ENCODE assay signal across 13 mouse cellular contexts in the genomic region with DNA sequence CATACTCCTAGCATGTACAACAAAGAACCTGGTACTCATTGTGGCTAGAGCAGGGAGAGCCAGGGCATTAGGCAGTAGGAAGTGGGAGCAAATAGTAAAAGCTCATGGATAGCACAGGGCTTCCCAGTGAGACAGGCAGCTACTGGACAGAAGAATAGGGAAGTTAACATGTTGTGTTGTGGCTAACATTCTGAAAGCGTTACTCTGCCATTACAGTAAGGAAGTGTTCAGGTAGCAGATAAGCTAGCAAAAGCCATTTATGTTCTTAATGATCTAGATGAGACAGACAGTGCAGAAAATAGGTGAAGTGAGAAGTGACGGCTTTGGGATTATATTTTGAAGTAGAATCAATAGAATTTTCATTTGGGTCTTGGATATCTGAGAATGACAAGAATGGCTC.
A peak's percentile ranks its signal among the peaks of the same experiment; 100 is the strongest.
DNase-seq lines count a peak whose midpoint lies in the region; ATAC-seq and TF ChIP-seq lines count a peak whose summit lies in the region.
"Had no signal": no experiment of that assay in that cellular context is flagged by ENCODE, and none has a peak within 500 bp of the region (broad histone marks: within the 10 kb centered on the region; RNA-seq: fewer than 3 reads in every experiment).

No protein-coding gene starts in this region.

- H3K79me2 ChIP-seq in myocyte (ENCODE audit: control insufficient read depth, insufficient read depth), result no peaks in the 10 kb centered on the region

- no peak overlapping the region for H3ac ChIP-seq in myocyte (ENCODE audit: control insufficient read depth, insufficient read length)

- no peak overlapping the region for H3K4me3 ChIP-seq in forebrain, embryonic 12.5 days (replicated peaks)
- no peak overlapping the region for H3K4me3 ChIP-seq in forebrain, embryonic 10.5 days
- no peak overlapping the region for H3K4me3 ChIP-seq in heart, embryonic 15.5 days
- no peak overlapping the region for H3K4me3 ChIP-seq in hindbrain, embryonic 13.5 days
- H3K4me3 ChIP-seq in myocyte, result no peak overlapping the region
- H3K4me3 ChIP-seq: kidney, embryonic 15.5 days had no signal

- peak overlapping the region; percentile 74 for H3K27ac ChIP-seq in forebrain, embryonic 12.5 days
- no peak overlapping the region for H3K27ac ChIP-seq in forebrain, embryonic 10.5 days
- H3K27ac ChIP-seq in heart, embryonic 15.5 days, result peak overlapping the region; percentile 96
- H3K27ac ChIP-seq in hindbrain, embryonic 13.5 days, result peak overlapping the region; percentile 87
- H3K27ac ChIP-seq: liver, embryonic 14.5 days had no signal

- peaks cover 18% of the 10 kb centered on the region for H3K4me1 ChIP-seq in forebrain, embryonic 12.5 days
- H3K4me1 ChIP-seq in forebrain, embryonic 10.5 days, result peaks cover 27% of the 10 kb centered on the region
- H3K4me1 ChIP-seq in heart, embryonic 15.5 days (replicated peaks), result peaks cover 56% of the 10 kb centered on the region
- peaks cover 33% of the 10 kb centered on the region for H3K4me1 ChIP-seq in hindbrain, embryonic 13.5 days (replicated peaks)

- no peak for DNase-seq in forebrain, embryonic 10.5 days (ENCODE audit: extremely low spot score, low spot score)
- DNase-seq in heart, postnatal 4 days, result no peak
- no peak for DNase-seq in urinary bladder, postnatal 25 days (ENCODE audit: low spot score)
- DNase-seq in cerebellum, adult 11 months, result no peak
- DNase-seq: adrenal gland, postnatal 25 days; lung, postnatal 4 days; thymus, adult 2 months had no signal

- no peak overlapping the region for H3K9ac ChIP-seq in forebrain, embryonic 12.5 days
- no peak overlapping the region for H3K9ac ChIP-seq in heart, embryonic 15.5 days
- 0 out of 2 replicates have a peak overlapping the region, but pooled peaks have one; percentile 9 for H3K9ac ChIP-seq in hindbrain, embryonic 13.5 days
- H3K9ac ChIP-seq: kidney, embryonic 15.5 days; liver, embryonic 14.5 days had no signal

- 86% methylated on average over 2 of the region's 2 CpGs for WGBS in forebrain, embryonic 12.5 days
- 93% methylated on average over 2 of the region's 2 CpGs for WGBS in forebrain, embryonic 10.5 days
- 65% methylated on average over 2 of the region's 2 CpGs for WGBS in heart, embryonic 15.5 days
- 75% methylated on average over 2 of the region's 2 CpGs for WGBS in hindbrain, embryonic 13.5 days

- no peak overlapping the region for H3K4me2 ChIP-seq in forebrain, embryonic 12.5 days
- no peak overlapping the region for H3K4me2 ChIP-seq in heart, embryonic 15.5 days
- H3K4me2 ChIP-seq in hindbrain, embryonic 13.5 days, result no peak overlapping the region
- H3K4me2 ChIP-seq in myocyte (ENCODE audit: low read depth), result peak overlapping the region; percentile 56
- H3K4me2 ChIP-seq: kidney, embryonic 15.5 days had no signal

- TF ChIP-seq POLR2A in myocyte (IDR thresholded peaks at IDR 0.05; ENCODE audit: insufficient read length, low read depth), result no peak

- no peaks in the 10 kb centered on the region for H3K36me3 ChIP-seq in forebrain, embryonic 12.5 days (replicated peaks)
- H3K36me3 ChIP-seq in forebrain, embryonic 10.5 days (replicated peaks), result no peaks in the 10 kb centered on the region
- H3K36me3 ChIP-seq in heart, embryonic 15.5 days, result no peaks in the 10 kb centered on the region
- no peaks in the 10 kb centered on the region for H3K36me3 ChIP-seq in hindbrain, embryonic 13.5 days
- no peaks in the 10 kb centered on the region for H3K36me3 ChIP-seq in myocyte (ENCODE audit: control insufficient read depth, insufficient read depth)
- H3K36me3 ChIP-seq: kidney, embryonic 15.5 days had no signal

- ATAC-seq in forebrain, embryonic 12.5 days (ENCODE audit: low FRiP score), result no peak
- no peak for ATAC-seq in heart, embryonic 15.5 days (replicated peaks; ENCODE audit: insufficient number of reproducible peaks, insufficient read depth, low FRiP score, low read depth)
- ATAC-seq in hindbrain, embryonic 13.5 days (ENCODE audit: low FRiP score), result no peak

- no peaks in the 10 kb centered on the region for H3K9me3 ChIP-seq in forebrain, embryonic 12.5 days
- no peaks in the 10 kb centered on the region for H3K9me3 ChIP-seq in forebrain, embryonic 10.5 days
- no peaks in the 10 kb centered on the region for H3K9me3 ChIP-seq in heart, embryonic 15.5 days (replicated peaks)
- H3K9me3 ChIP-seq in hindbrain, embryonic 13.5 days, result no peaks in the 10 kb centered on the region
- H3K9me3 ChIP-seq: kidney, embryonic 15.5 days had no signal

- no peaks in the 10 kb centered on the region; the same call in 1 of the 2 replicates for H3K27me3 ChIP-seq in forebrain, embryonic 12.5 days
- H3K27me3 ChIP-seq in forebrain, embryonic 10.5 days (ENCODE audit: poor library complexity, severe bottlenecking), result peaks cover 5% of the 10 kb centered on the region; the same call in 1 of the 2 replicates
- no peaks in the 10 kb centered on the region for H3K27me3 ChIP-seq in heart, embryonic 15.5 days
- H3K27me3 ChIP-seq in hindbrain, embryonic 13.5 days, result no peaks in the 10 kb centered on the region
- H3K27me3 ChIP-seq in myocyte (ENCODE audit: control insufficient read depth, insufficient read depth, insufficient read length), result no peaks in the 10 kb centered on the region
- H3K27me3 ChIP-seq: kidney, embryonic 15.5 days had no signal

TF ChIP-seq in myocyte, 11 proteins besides CTCF, POLR2A, EP300 and RAD21:
- TF ChIP-seq TCF12 (IDR thresholded peaks at IDR 0.05; ENCODE audit: insufficient read depth, poor library complexity, severe bottlenecking) (no peak), CEBPB (IDR thresholded peaks at IDR 0.05; ENCODE audit: insufficient read depth, poor library complexity, severe bottlenecking) (no peak), SRF (IDR thresholded peaks at IDR 0.05; ENCODE audit: control insufficient read depth, insufficient read length, low read depth) (no peak), MYOG (IDR thresholded peaks at IDR 0.05; ENCODE audit: control insufficient read depth in 1 of 3, insufficient read depth in 1 of 3, insufficient read length in 2 of 3, low read depth in 2 of 3) (no peak), E2F4 (IDR thresholded peaks at IDR 0.05; ENCODE audit: insufficient read depth) (no peak), POLR2AphosphoS2 (IDR thresholded peaks at IDR 0.05; ENCODE audit: insufficient read length, low read depth) (no peak), MAX (IDR thresholded peaks at IDR 0.05; ENCODE audit: low read depth) (no peak), MYOD1 (IDR thresholded peaks at IDR 0.05; ENCODE audit: control insufficient read depth in 1 of 3, insufficient read length in 2 of 3, low read depth in 2 of 3) (no peak), USF1 (IDR thresholded peaks at IDR 0.05; ENCODE audit: low read depth) (no peak), TCF3 (IDR thresholded peaks at IDR 0.05; ENCODE audit: insufficient read length, low read depth) (no peak), REST (IDR thresholded peaks at IDR 0.05; ENCODE audit: insufficient read depth, insufficient read length) (no peak)
